Mouse (Mus musculus): ENCODE data around the gene Rfc2. TPM values are rescaled to one million over a fixed set of nuclear protein-coding genes. Genes with fewer than 3 reads are reported as not detected.

The Rfc2 gene
- total RNA-seq, 1 experiment from 2014 or later = 60.4 TPM

- DNase-seq = no peak
Measured at GRCm38 (mm10) chr5:134565696-134566095, 15.5 kb upstream of the Rfc2 start.

DNA sequence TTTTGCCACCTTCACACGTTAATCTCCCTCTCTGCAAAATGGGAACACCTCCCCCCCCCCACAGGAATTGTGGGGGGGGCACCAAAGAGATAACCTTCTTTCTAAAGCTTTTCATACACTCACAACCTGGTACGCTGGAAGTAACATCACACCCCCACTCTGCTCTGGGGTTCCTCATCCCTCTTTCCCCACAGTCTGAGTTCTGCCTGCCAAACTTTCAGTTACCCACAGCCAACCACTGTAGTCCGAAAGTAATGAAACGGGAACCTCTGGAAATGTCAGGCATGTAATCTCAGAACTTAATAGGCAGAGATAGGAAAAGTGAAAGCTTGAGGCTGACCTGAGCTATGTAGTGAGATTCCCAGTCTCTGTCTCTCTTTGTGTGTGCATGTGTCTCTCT lies 13.7 kb upstream of the Rfc2 start:
- DNase-seq = no peak

DNA sequence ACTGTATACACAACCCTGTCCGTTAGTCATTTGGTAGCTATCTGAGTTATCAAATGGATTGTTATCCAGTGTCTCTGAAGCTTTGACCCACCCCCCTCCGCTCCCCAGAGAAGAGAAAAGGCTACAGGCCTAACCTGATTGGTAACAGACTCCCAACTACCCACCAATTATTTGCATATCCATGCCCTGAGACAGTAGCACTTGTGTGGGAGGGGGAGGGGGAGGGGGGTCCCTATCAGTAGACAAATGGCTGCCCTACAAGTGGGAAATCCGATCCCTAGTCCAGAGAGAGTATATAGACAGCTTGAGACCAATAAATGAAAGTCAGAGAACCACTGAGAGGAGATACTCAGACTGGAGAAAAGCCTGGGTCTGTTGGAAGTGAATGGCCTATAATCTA lies 13.1 kb upstream of the Rfc2 start:
- no peak for DNase-seq

- no peak for DNase-seq
Measured at GRCm38 (mm10) chr5:134568964-134569491, 12.1 kb upstream of the Rfc2 start.

- peak; percentile 30 for DNase-seq
Measured at GRCm38 (mm10) chr5:134571730-134572507, 9.2 kb upstream of the Rfc2 start.

GRCm38 (mm10) chr5:134572508-134573214 lies 8.5 kb upstream of the Rfc2 start:
- DNase-seq = peak; percentile 20

DNA sequence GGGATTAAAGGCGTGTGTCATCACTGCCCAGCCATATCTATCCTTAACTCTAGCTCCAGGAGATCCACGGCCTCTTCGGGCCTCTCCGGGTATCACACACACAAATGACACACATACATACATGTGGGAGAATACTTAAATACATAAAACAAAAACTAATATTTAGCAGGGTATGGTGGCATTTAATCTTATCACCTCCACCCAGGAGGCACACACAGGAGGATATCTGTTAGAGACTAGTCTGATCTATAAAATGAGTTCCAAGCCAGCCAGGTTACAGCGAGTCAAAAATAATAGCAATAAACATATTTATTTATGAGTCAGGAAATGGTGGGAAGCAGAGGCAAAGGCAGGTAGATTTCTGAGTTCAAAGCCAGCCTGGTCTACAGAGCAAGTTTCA lies 5.3 kb upstream of the Rfc2 start:
- no peak for DNase-seq

GRCm38 (mm10) chr5:134576517-134577220 lies 4.5 kb upstream of the Rfc2 start:
- DNase-seq = no peak

- no peak for DNase-seq
Measured at GRCm38 (mm10) chr5:134577534-134577933, 3.6 kb upstream of the Rfc2 start.

GRCm38 (mm10) chr5:134579135-134579534 lies 2.0 kb upstream of the Rfc2 start:
- no peak for DNase-seq

GRCm38 (mm10) chr5:134582221-134582907 lies 1.2 kb downstream of the Rfc2 start:
- peak; percentile 96 for DNase-seq

DNA sequence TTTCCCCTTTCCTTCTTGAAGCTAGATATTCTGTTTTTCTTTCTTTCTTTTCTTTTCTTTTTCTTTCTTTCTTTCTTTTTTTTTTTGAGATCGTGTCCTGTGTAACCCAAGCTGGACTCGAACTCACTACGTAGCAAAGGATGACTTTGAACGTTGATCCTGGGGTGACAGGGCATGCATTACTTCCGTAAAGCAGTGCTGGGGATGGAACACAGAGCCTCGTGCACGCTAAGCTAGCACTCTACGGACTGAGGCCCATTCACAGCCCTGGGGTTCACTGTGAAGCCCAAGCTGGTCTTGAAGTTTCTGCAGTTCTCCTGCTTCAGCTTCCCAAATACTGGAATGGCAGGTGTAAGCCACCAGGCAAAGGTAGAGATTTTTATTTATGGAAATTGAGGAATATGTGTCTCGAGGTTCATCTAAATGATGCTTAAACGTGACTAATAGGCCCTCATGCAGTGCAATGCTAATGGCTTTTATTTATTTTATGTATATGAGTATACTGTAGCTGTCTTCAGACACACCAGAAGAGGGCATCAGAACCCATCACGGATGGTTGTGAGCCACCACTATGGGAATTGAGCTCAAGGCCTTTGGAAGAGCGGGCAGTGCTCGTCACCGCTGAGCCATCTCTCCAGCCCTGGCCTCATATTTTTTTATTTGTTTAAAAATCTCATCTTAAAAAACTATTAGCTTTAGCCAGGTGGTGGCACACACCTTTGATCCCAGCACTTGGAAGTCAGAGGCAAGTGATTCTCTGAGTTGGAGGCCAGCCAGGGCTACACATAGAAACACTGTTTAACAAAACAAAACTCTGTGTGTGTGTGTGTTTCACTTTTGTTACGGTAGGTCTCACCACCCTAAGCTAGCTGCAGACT lies 2.1 kb downstream of the Rfc2 start:
- DNase-seq = no peak

DNA sequence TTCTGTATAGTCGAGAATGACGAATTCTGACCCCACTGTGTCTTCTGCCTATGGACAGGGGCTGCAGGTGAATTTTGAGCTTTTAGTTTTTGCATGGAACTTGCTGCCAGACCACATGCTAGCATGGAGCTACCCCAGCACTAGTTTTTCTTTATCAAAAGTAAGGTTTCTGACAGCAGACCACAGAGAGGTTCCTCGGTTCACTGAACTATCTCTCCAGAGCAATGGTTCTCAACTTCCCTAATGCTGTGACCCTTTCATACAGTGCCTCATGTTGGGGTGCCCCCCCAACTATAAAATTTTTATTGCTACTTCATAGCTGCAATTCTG lies 2.7 kb downstream of the Rfc2 start:
- no peak for DNase-seq

DNA sequence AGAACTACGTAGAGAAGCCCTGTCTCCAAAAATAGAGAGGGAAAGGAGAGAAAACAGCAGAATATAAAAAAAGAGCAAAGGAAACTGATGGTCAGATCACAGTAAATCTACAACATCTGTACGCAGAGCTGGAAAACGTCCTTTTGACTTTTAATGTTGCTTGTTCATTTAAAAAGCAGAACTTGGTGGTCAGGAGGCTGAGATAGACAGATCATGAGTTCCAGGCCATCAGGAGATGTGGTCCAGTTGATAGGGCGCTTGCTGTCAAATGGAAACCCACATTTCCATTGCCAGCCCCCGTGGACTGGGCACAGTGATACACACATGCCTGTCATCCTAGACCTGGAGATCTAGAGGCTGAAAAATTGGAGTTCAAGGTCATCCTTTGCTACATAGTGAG lies 3.6 kb downstream of the Rfc2 start:
- DNase-seq = no peak

- DNase-seq = no peak
Measured at GRCm38 (mm10) chr5:134589900-134590299, 8.7 kb downstream of the Rfc2 start.

DNA sequence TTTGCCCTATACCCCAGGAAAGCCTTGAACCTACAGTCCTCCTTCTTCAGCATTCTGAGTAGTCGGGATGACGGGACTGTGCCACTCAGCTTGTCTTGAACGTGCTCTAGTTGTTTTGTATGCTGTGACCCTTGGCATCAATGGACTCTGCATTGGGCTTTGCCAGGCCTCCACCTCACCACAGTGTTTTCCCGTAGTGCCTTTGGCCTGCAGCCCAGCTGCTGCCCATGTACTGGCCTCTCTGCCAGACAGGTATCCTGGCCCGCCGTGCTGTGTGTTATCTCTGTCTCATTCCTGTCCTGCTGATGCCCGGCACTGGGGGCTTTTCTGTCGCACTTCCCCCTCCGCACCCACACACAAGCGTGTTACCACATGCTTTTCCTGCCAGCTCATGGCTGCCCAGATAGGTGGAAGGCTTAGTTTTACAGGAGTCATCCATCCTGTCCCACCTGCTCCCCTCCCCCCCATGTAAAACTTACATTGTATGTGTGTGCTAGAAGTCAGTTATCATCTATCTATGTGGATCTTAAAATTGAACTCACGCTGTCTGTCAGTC lies 10.9 kb downstream of the Rfc2 start:
- DNase-seq = no peak

DNA sequence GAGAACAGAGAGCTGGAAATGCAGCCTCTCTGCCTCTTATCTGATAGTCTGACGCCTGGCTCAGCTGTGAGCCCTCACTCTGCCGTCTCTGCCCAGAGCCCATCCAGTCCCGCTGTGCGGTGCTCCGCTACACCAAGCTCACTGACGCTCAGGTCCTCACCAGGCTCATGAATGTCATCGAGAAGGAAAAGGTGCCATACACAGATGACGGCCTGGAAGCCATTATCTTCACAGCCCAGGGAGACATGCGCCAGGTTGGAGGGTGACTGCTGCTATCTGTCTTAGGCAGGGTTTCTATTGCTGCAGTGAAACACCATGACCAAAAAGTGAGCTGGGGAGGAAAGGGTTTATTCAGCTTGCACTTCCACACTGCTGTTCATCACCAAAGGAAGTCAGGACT lies 11.9 kb downstream of the Rfc2 start:
- DNase-seq = no peak

GRCm38 (mm10) chr5:134597711-134598110 lies 16.5 kb downstream of the Rfc2 start:
- no peak for DNase-seq

- DNase-seq = no peak
Measured at GRCm38 (mm10) chr5:134604376-134604775, 23.2 kb downstream of the Rfc2 start.

DNA sequence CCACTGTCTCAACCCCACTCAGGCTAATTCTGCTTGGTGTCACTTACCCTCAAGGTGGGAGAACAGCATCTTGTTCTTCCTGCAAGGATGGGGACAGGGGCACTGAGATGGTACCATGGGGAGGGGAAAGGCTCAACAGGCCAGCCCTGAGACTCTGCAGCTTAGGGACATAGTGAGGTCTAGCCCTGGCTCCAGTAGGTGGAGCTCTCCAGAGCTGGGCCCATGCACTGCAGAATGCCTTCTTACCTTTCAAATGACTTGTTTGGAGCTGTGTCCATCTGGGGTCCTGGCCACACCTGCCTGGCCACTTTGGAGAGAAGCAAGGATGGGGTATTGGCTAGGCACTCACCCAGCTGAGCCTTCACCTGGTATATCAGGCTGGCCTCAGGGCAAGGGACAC lies 25.1 kb downstream of the Rfc2 start:
- DNase-seq = no peak

DNA sequence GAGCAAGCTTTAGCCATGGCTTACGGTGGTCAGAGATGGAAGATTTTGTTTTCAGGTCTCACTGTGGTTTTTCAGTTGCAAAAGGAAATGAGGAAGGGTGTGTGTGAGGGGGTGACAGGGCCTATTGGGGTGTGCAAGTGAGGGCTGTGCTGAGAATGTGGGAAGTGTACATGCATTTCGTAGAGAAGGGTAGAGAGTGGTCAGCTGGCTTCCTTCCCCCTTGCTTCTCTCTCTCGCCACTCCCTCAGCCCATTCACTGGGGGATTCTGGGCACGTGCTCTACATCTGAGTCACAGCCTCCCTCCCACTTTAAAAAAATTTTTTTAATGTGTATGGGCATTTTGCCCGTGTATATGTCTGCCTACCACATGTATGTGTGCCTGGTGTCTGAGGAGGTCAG lies 26.0 kb downstream of the Rfc2 start:
- DNase-seq = no peak

Measured in adrenal gland, postnatal 25 days (tissue).